Mouse (Mus musculus) left cerebral cortex, adult 18-20 months (tissue): Measurements from ENCODE around the gene Tmsb15a. TPM values are rescaled to one million over a fixed set of nuclear protein-coding genes. Genes with fewer than 3 reads are reported as not detected.
"Not testable (repeated sequence)": the region's sequence is repeated elsewhere in the genome, so short reads cannot be mapped to it uniquely, and the experiment has no call there.

Experiments used
- DNase-seq, 2 experiments: peaks; one replicate each; pipeline ENCODE4 v3.0.0; 2021 to 2022; ENCODE audit warnings: low spot score in 2 of 2, mixed read lengths in 1 of 2
- long read RNA-seq, 2 experiments: library from polyadenylated mRNA; stranded (forward); transcript quantifications; one replicate each; pipeline ENCODE4 v2.0.0; 2021
- microRNA-seq, 2 experiments: library from miRNA; unstranded; fragments of <30 nt; microRNA quantifications; one replicate each; pipeline ENCODE4 v1.2.0; 2021
- total RNA-seq, 2 experiments: library from RNA; stranded (reverse); gene quantifications; 2 replicates each; pipeline ENCODE4 v1.2.3; 2021

The Tmsb15a gene
- not detected for total RNA-seq
- long read RNA-seq, experiment 1 = 0 reads
- long read RNA-seq, experiment 2 = 0 reads

DNA sequence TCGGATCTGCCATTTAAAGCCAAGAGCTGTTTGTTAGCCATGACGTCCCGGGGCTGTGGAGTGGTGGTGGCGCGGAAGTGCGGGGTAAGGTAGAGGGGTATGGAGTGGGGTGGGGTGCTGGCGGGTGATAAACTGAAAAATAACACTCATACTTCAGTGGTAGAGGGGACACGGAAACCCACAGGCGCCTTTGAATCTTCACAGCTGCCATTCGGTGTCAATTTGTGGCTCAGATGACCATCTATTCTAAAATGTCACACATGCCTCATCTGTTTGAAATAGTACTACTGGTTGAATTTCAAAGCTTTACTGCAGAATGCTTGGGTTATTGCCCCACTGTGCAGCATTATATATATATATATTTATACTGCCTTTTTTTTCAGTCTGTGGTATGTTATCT, at the start of gene Tmsb15a:
Tmsb15a (minus strand) TSS at position 101 of the 400 bp plus-strand sequence.
- DNase-seq = no peak

DNA sequence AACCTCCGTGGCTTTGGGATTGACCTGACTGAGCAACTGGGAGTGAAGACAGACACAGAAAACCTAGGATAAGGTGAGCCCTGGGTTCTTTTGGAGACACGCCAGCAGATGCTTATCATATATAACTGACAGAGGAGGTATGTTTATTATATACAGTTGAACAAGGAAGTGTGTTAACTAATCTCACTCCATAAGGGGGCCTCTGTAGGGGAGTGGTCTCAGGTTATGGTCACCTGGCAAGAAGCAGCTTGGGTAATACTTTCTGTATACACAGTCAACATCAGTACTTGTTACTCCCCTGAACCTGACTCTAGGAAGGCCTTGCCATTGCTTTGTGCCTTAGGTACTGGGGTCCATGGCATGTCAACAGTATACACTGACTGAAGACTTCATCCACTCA, 43.5 kb upstream of the Tmsb15a start:
- no peak for DNase-seq

- DNase-seq = no peak
Observed at GRCm38 (mm10) chrX:135768043-135768548, 43.0 kb upstream of the Tmsb15a start.

DNA sequence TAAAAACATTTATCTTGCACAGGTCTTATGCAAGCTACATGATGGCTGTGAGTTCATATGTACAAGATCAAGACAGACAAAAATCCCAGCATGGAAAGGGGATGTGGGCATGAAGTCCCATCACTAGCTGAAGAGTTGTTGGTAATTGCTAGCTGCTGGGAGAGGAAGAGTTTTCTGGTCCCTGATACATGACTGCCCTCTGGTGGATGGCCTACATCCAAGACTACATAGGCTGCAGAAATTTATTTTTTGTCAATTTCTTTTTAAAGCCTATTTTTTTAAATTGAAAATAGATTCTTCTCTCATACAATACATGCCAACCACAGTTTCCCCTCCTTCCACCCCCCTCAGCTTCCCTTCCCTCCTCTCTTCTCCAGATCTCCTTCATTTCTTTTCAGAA, 36.6 kb upstream of the Tmsb15a start:
- peak; percentile 13 to 30 for DNase-seq

GRCm38 (mm10) chrX:135752832-135753231, 27.8 kb upstream of the Tmsb15a start:
- DNase-seq = peak; percentile 71 to 76

GRCm38 (mm10) chrX:135745376-135745775, 20.3 kb upstream of the Tmsb15a start:
- DNase-seq = not testable (repeated sequence)

DNA sequence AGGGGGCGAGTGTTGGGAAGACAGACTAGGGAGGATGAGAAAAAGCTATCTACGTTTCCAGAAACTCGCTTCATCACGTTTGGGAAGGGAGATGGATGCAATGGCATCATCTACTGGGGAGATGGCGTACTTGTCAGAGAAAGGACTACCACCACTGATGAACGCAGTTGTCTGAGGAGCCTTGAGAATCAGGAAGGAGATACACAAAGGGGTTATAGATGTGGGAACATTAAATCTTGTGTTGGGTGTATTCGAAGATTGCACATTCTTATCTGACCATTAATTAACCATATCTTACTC, 17.9 kb upstream of the Tmsb15a start:
- peak in 1 of 2 experiments; percentile 5 for DNase-seq

DNA sequence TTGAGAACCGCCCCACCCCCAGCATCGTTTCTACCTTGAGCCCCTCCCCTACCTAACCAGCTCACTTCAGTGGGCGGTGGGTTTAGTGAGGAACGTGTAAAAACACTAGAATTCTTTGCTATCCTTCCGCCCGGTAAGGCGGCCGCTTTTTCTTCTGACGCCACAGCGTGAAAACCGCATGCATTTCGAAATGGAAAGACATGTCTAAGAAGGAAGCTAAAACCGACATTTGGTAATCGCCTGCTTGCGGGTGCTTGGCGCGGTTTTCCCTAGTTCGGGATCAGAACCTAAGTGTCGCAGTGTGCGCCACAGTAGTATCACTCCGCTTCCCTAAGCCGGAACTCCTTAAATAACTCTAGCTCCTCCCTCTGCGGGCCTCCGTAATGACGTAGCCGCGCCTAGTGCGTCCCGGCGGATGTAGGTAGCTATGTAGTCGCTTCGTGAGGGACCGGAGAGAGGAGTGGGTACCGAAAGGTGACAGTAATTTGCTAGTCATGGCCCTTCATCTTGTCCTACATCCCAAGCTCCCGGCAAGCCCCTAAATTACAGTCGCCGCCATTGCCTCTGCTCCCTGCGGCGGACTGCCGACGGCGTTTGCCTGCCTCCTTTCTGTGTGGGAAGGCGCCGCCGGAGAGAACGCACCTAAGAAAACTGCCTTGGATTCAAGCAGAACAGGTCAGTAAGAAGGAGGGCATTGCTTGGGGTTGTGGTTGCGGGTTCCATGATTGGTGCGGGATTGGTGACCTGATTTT, 17.4 kb upstream of the Tmsb15a start, which contains the start of the genes Armcx5 and Gprasp1:
Armcx5 (plus strand) TSS at position 430 of the 752 bp plus-strand sequence.
Gprasp1 (plus strand) TSS at position 430 of the 752 bp plus-strand sequence.
- DNase-seq = peak; percentile 87 to 91

DNA sequence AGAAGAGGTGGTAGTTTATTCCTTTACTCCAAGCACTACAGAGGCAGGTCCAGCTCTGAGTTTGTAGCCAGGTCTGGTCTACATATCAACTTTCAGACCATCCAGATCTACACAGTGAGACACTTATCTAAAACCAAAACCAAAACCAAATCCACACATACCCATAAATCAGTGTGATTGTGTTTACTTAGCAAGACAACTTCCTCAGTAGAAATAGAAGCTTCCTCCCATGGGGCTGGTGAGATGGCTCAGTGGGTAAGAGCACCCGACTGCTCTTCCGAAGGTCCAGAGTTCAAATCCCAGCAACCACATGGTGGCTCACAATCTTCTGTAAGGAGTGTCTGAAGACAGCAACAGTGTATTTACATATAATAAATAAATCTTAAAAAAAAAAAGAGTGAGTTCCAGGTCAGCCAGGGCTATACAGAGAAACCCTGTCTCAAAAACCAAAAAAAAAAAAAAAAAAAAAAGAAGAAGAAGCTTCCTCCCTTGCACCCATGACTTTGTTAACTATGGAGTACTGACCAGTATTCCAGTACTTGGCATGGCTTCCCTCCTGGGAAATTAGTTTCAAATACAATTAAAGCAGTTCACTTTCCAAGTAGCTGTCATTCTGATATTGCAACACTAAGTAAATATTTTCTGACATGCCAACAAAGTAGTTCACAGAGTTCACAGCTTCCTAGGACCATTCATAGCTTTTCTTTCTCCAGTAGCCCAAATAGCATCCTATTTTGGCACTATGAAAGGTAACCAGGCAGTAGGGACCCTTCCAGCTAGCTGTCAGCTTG, 13.9 kb upstream of the Tmsb15a start:
- DNase-seq = no peak

DNA sequence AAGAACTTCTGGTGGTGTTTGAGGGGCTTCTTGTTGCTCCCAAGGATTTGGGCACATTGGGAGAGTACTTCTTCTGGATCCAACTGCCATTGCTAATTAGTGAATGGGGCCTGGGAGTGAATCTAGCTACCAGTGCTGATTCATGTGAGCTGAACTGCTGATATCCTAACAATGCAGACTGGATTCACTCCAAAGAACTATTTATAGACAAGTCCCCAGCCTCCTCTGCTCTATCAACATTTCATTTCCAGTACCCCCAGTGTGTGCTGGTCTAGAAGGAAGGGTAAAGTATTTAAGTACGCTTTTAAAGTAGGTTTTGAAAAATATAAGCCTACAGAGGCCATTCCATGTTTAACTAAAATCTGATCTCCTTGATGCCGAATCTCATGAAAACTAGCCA, 12.2 kb downstream of the Tmsb15a start:
- no peak for DNase-seq

DNA sequence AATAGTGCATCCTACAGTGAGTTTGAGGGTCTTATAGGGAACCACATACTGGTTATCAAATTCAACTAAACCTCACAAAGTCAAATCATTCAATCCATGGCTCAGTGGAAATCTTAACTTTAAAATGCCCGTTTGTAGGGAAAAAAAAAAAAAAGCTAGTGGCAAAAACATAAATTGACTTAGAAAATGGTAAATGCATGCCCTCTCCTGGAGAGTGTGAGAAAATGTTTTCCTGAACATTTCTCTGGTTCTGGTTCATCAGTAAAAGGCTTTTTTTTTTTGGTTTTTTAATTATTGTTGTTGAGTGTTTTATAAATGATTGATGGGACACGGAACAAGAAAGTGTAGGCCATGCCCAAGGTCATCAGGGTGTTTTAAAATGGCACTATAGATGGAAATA, 20.7 kb downstream of the Tmsb15a start:
- DNase-seq = no peak

GRCm38 (mm10) chrX:135703111-135703510, 21.9 kb downstream of the Tmsb15a start:
- no peak for DNase-seq

- no peak for DNase-seq
Observed at GRCm38 (mm10) chrX:135693633-135694032, 31.4 kb downstream of the Tmsb15a start, which contains the start of gene Tcp11x2. Gene Tcp11x2 (minus strand): TSS chrX:135693790.

DNA sequence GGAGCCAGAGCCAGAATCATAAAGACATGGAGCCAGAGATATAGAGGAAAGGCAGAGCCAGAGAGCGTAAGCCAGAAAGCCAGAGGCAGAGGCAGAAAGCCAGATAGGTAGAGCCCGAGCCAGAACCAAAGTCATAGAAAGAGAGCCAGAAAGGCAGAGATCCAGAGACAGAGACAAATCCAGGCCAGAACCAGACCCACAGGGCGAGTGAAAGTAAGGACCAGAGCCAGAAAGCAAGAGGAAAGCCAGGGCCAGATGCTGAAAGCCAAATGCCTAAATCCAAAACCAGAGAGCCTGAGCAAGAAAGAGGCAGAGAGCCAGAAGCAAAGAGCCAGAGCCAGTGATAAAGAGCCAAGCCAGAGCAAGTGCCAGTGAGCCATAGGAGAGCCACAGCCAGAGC, 37.3 kb downstream of the Tmsb15a start:
- DNase-seq = no peak

DNA sequence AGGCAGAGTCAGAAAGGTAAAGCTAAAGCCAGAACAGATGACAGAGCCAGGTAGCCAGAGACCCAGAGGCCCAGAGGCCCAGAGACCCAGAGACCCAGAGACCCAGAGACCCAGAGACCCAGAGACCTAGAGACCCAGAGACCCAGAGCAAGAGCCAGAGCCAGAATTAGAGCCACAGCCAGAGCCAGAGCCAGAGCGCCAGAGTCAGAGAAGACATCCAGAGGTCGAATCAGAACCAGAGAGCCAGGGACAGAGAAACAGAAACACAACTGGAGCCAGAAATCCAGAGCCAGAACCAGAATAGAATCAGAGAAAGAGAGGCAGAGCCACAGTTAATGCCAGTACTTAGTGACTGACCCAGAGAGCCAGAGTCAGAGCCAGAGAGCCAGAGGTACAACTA, 43.2 kb downstream of the Tmsb15a start:
- no peak for DNase-seq

Small RNA genes within 50 kb of the gene (microRNA-seq; reads per million reads assigned to microRNA genes)
- 0 reads per million in 2 experiments for gene Mir7646

Other genes with a start within 250 kb of the Tmsb15a start
- not detected for gene AV320801, start 230.7 kb downstream of the Tmsb15a start, total RNA-seq
- 1 to 10 TPM; 4.2 to 4.7 TPM for gene Nxf7, start 126.5 kb downstream of the Tmsb15a start, total RNA-seq
- not detected for gene Prame, start 97.6 kb downstream of the Tmsb15a start, total RNA-seq
- not detected for gene Tcp11x2, start 31.5 kb downstream of the Tmsb15a start, total RNA-seq
- gene Armcx5, start 17.5 kb upstream of the Tmsb15a start, total RNA-seq = 10 to 100 TPM; 30.0 to 32.9 TPM
- 100 to 1,000 TPM; 340 to 388 TPM for gene Gprasp1, start 17.5 kb upstream of the Tmsb15a start, total RNA-seq
- gene Bhlhb9, start 72.3 kb upstream of the Tmsb15a start, total RNA-seq = 10 to 100 TPM; 62.7 to 64.4 TPM
- 100 to 1,000 TPM; 198 to 207 TPM for gene Gprasp2, start 113.8 kb upstream of the Tmsb15a start, total RNA-seq